Mouse (Mus musculus): ENCODE measurements at regions not wholly inside any gene's neighbourhood (a gene's known extent, or its start where the extent isn't known, plus 50 kb on each side); places are given as distances from the start of the nearest gene placed in this dataset.

GRCm38 (mm10) chr10:38295724-38296123 lies 525.9 kb downstream of the Rfpl4b start:
- TF ChIP-seq CTCF (IDR thresholded peaks at IDR 0.05; ENCODE audit: low read depth, low read length) (no peak), POLR2A (IDR thresholded peaks at IDR 0.05; ENCODE audit: extremely low read depth, insufficient read depth, low read length) (no peak)
